Mouse (Mus musculus): Measurements from ENCODE around the gene Mtus2. TPM values are rescaled to one million over a fixed set of nuclear protein-coding genes. Genes with fewer than 3 reads are reported as not detected.

Mtus2 gene
- total and polyA plus RNA-seq, 2 experiments from 2014 or later = 35.4 to 45.7 TPM

DNA sequence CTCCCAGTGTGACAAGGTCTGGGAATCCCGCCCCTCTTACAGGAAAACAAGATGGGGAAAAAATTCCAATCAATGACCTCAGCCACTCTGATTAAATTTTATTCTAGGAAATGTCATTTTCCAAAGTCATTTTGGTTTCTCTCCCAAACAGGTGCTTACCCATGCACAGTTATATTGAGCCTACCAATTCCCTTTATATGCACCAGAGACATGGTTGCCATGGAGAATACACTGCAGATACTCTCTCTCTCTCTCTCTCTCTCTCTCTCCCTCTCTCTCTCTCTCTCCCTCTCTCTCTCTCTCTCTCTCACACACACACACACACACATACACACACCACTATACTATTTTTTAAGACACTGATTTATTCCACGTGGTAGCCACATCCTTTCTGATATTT, 326.1 kb downstream of the Mtus2 start:
- peak overlapping the region; percentile 54 for H3K27ac ChIP-seq (ENCODE audit: low read depth, low read length)
- H3K4me1 ChIP-seq (ENCODE audit: insufficient read depth) = no peaks in the 10 kb centered on the region
- no peak overlapping the region for H3K4me2 ChIP-seq (ENCODE audit: low read depth)
- no peak overlapping the region for H3K9ac ChIP-seq
- peak; percentile 26 for DNase-seq
- 60% methylated on average over 2 of the region's 2 CpGs for WGBS
- H3K36me3 ChIP-seq (ENCODE audit: insufficient read depth) = no peaks in the 10 kb centered on the region
- no peak overlapping the region for H3K4me3 ChIP-seq (ENCODE audit: low read depth, low read length)
- ATAC-seq = peak; percentile 82
- H3K27me3 ChIP-seq (ENCODE audit: insufficient read depth, low read length) = no peaks in the 10 kb centered on the region
- no peaks in the 10 kb centered on the region for H3K9me3 ChIP-seq (ENCODE audit: low read length)
- TF ChIP-seq CTCF (IDR thresholded peaks at IDR 0.05; ENCODE audit: low read depth) = no peak

DNA sequence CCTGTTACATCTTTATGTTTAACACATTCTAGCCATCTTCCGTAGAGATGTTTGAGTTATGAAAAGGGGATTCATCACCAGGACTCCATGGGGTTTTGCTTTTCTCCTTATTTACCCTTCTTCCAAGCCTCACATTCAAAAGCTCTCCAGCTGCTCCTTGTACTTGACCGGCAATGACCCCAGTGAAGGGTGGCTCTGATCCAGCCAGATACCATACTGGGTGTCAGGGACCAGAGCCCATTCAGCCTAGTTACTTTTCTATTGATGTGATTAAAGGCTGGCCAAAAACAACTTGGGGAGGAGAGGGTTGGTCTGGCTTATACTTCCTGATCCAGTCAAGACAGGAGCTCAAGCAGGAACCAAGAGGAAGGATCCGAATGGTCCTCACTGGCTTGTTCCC, 326.5 kb downstream of the Mtus2 start:
- H3K27me3 ChIP-seq (ENCODE audit: insufficient read depth, low read length) = no peaks in the 10 kb centered on the region
- H3K36me3 ChIP-seq (ENCODE audit: insufficient read depth) = no peaks in the 10 kb centered on the region
- no peaks in the 10 kb centered on the region for H3K9me3 ChIP-seq (ENCODE audit: low read length)
- WGBS = 77% methylated on average over 3 of the region's 3 CpGs
- no peak for TF ChIP-seq CTCF (IDR thresholded peaks at IDR 0.05; ENCODE audit: low read depth)
- H3K4me1 ChIP-seq (ENCODE audit: insufficient read depth) = no peaks in the 10 kb centered on the region
- no peak overlapping the region for H3K9ac ChIP-seq
- DNase-seq (no peak), ATAC-seq (0 out of 2 replicates have a peak, but pooled peaks have one; percentile 12)
- no peak overlapping the region for H3K4me3 ChIP-seq (ENCODE audit: low read depth, low read length)
- no peak overlapping the region for H3K27ac ChIP-seq (ENCODE audit: low read depth, low read length)
- no peak overlapping the region for H3K4me2 ChIP-seq (ENCODE audit: low read depth)

DNA sequence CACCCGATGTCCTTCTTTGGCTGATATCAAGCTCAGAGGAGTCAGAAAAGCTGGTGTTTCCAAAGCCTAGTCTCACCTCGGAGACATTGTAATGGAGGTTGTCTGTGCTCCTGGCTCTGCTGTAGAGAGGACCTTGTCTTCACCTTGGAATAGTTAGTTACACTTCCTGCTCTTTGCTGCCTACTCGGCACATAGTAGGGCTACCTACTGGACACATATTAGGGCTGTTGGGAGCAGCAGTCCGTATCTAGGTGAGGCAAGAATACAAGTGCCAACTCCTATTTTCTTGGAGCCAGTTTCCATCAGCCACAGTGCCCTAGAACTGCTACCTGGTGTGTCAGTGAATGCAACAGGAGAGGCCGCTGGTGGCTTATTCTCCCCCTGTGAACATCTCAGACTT, 330.4 kb downstream of the Mtus2 start:
- Histone ChIP-seq H3K36me3 (ENCODE audit: insufficient read depth) (no peaks in the 10 kb centered on the region; the same call in 1 of the 2 replicates), H3K27me3 (ENCODE audit: insufficient read depth, low read length) (no peaks in the 10 kb centered on the region), H3K9me3 (ENCODE audit: low read length) (no peaks in the 10 kb centered on the region), H3K9ac (no peak overlapping the region), H3K4me1 (ENCODE audit: insufficient read depth) (no peaks in the 10 kb centered on the region), H3K4me3 (ENCODE audit: low read depth, low read length) (no peak overlapping the region), H3K27ac (ENCODE audit: low read depth, low read length) (no peak overlapping the region), H3K4me2 (ENCODE audit: low read depth) (no peak overlapping the region)
- 93% methylated on average over 5 of the region's 5 CpGs for WGBS
- ATAC-seq = no peak
- TF ChIP-seq CTCF (IDR thresholded peaks at IDR 0.05; ENCODE audit: low read depth) = no peak
- DNase-seq = no peak

DNA sequence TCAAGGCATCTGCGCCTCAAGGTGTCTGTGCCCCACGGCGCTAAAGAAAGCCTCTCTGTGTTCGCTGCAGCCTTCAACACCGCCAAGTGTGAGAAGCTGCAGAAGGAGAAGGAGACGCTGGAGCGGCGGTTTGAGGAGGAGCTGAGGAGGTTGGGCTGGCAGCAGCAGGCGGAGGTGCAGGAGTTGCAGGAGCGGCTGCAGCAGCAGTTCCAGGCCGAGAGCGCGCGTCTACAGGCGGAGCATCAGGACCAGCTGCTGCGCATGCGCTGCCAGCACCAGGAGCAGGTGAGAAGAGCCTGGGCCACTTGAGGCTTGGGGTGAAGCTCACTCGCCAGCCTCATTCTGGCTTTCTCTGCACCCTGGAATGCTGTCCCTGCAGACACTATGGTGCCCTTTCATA, 331.7 kb downstream of the Mtus2 start:
- ATAC-seq = no peak
- H3K27ac ChIP-seq (ENCODE audit: low read depth, low read length) = no peak overlapping the region

DNA sequence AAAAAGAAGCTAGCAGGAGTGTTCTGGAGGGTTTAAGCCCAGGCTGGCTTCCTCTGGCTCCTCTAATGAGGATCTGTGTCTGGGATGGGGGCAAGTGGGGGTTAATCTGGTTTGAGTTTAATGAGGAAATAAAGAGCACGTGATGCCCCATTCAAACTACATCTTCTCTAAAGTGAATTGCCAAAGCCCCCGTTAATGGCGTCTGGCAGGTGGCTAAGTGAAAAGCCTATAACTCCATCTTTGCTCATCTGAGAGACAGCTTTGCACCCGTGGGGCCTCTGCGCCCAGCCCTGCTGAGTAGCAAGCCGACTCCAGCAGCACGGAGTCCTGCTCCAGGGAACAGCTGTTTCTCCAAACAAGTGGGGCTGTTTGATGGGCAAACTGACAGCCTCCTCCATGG, 332.8 kb downstream of the Mtus2 start:
- Histone ChIP-seq H3K4me3 (ENCODE audit: low read depth, low read length) (no peak overlapping the region), H3K9ac (no peak overlapping the region), H3K27me3 (ENCODE audit: insufficient read depth, low read length) (no peaks in the 10 kb centered on the region), H3K4me2 (ENCODE audit: low read depth) (no peak overlapping the region), H3K36me3 (ENCODE audit: insufficient read depth) (no peaks in the 10 kb centered on the region; the same call in 1 of the 2 replicates), H3K4me1 (ENCODE audit: insufficient read depth) (no peaks in the 10 kb centered on the region), H3K27ac (ENCODE audit: low read depth, low read length) (0 out of 2 replicates have a peak overlapping the region, but pooled peaks have one; percentile 35), H3K9me3 (ENCODE audit: low read length) (no peaks in the 10 kb centered on the region)
- no peak for TF ChIP-seq CTCF (IDR thresholded peaks at IDR 0.05; ENCODE audit: low read depth)
- ATAC-seq (peak; percentile 51), DNase-seq (no peak)
- 29% methylated on average over 7 of the region's 7 CpGs for WGBS

More for the DNA sequence above, 331.7 kb downstream of the Mtus2 start:
- Histone ChIP-seq H3K4me2 (ENCODE audit: low read depth) (no peak overlapping the region), H3K36me3 (ENCODE audit: insufficient read depth) (no peaks in the 10 kb centered on the region; the same call in 1 of the 2 replicates), H3K9me3 (ENCODE audit: low read length) (no peaks in the 10 kb centered on the region), H3K9ac (no peak overlapping the region), H3K27me3 (ENCODE audit: insufficient read depth, low read length) (no peaks in the 10 kb centered on the region), H3K4me3 (ENCODE audit: low read depth, low read length) (no peak overlapping the region), H3K4me1 (ENCODE audit: insufficient read depth) (no peaks in the 10 kb centered on the region)
- WGBS = 74% methylated on average over 18 of the region's 18 CpGs
- TF ChIP-seq CTCF (IDR thresholded peaks at IDR 0.05; ENCODE audit: low read depth) = no peak
- DNase-seq = no peak

DNA sequence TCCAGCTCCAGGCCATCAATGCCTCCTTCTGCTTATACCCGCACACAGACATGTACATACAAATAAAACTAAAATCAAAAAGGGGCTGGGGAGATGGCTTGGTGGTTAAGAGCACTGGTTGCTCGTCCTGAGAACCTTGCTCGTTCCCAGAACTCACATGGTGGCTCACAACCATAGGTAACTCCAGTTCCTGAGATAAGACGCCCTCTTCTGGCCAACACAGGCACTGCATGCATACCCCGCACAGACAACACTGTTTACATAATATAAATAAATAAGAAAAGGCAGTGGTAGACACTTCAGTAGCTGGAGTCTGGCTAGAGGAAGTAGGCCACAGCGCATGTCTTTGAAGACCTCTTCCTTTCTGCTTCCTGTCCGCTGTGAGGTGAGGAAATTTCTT, 335.7 kb downstream of the Mtus2 start:
- Histone ChIP-seq H3K9me3 (ENCODE audit: low read length) (no peaks in the 10 kb centered on the region), H3K4me1 (ENCODE audit: insufficient read depth) (no peaks in the 10 kb centered on the region), H3K9ac (no peak overlapping the region), H3K4me2 (ENCODE audit: low read depth) (no peak overlapping the region), H3K36me3 (ENCODE audit: insufficient read depth) (no peaks in the 10 kb centered on the region; the same call in none of the 2 replicates), H3K4me3 (ENCODE audit: low read depth, low read length) (no peak overlapping the region), H3K27me3 (ENCODE audit: insufficient read depth, low read length) (no peaks in the 10 kb centered on the region), H3K27ac (ENCODE audit: low read depth, low read length) (no peak overlapping the region)
- ATAC-seq (no peak), DNase-seq (no peak)
- TF ChIP-seq CTCF (IDR thresholded peaks at IDR 0.05; ENCODE audit: low read depth) = no peak
- 86% methylated on average over 7 of the region's 7 CpGs for WGBS

DNA sequence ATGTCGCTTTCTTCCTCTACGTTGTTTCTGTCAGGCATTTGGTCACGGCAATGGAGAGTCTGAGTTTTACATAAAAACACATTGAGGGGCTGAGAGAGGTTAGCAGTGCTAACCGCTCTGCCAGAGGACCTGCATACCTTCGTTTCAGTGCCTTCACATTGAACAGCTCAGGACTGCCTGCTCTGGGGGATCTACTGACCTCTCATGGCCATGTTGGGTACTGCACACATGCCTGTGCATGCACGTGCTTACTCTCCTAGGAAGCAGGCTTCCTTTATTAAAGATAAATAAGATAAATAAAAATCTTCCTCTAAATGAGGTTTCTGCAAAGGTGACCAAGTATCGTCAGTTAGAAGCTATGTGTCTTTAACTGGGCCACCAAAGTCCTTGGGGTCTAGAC, 336.2 kb downstream of the Mtus2 start:
- 89% methylated on average over 7 of the region's 7 CpGs for WGBS
- no peaks in the 10 kb centered on the region for H3K4me1 ChIP-seq (ENCODE audit: insufficient read depth)
- no peaks in the 10 kb centered on the region for H3K9me3 ChIP-seq (ENCODE audit: low read length)
- no peaks in the 10 kb centered on the region for H3K27me3 ChIP-seq (ENCODE audit: insufficient read depth, low read length)
- no peak overlapping the region for H3K4me3 ChIP-seq (ENCODE audit: low read depth, low read length)
- H3K4me2 ChIP-seq (ENCODE audit: low read depth) = no peak overlapping the region
- no peak for ATAC-seq
- no peak overlapping the region for H3K9ac ChIP-seq
- no peak overlapping the region for H3K27ac ChIP-seq (ENCODE audit: low read depth, low read length)
- DNase-seq = peak; percentile 48
- H3K36me3 ChIP-seq (ENCODE audit: insufficient read depth) = no peaks in the 10 kb centered on the region; the same call in none of the 2 replicates
- TF ChIP-seq CTCF (IDR thresholded peaks at IDR 0.05; ENCODE audit: low read depth) = peak; percentile 74

All from forebrain, postnatal 0 days (tissue).